Mouse (Mus musculus): ENCODE data around the gene BC049715.

- TF ChIP-seq CTCF (conservative IDR thresholded peaks at IDR 0.05; ENCODE audit: insufficient read depth, insufficient read length, low read depth, low read length) (no peak), POLR2A (IDR thresholded peaks at IDR 0.05; ENCODE audit: low read depth, low read length) (no peak)
Measured at GRCm38 (mm10) chr6:136827516-136827880, at the start of gene BC049715.
